Mouse (Mus musculus) kidney, postnatal 36 days (tissue): ENCODE results near the gene Atraid.
A peak's percentile ranks its signal among the peaks of the same experiment; 100 is the strongest.
"Not testable (repeated sequence)": the region's sequence is repeated elsewhere in the genome, so short reads cannot be mapped to it uniquely, and the experiment has no call there.

Experiments used
- DNase-seq, 2 experiments: peaks; one replicate each; pipeline ENCODE4 v3.0.0; 2021 to 2022; ENCODE audit warnings: mixed read lengths in 2 of 2

The Atraid gene

DNA sequence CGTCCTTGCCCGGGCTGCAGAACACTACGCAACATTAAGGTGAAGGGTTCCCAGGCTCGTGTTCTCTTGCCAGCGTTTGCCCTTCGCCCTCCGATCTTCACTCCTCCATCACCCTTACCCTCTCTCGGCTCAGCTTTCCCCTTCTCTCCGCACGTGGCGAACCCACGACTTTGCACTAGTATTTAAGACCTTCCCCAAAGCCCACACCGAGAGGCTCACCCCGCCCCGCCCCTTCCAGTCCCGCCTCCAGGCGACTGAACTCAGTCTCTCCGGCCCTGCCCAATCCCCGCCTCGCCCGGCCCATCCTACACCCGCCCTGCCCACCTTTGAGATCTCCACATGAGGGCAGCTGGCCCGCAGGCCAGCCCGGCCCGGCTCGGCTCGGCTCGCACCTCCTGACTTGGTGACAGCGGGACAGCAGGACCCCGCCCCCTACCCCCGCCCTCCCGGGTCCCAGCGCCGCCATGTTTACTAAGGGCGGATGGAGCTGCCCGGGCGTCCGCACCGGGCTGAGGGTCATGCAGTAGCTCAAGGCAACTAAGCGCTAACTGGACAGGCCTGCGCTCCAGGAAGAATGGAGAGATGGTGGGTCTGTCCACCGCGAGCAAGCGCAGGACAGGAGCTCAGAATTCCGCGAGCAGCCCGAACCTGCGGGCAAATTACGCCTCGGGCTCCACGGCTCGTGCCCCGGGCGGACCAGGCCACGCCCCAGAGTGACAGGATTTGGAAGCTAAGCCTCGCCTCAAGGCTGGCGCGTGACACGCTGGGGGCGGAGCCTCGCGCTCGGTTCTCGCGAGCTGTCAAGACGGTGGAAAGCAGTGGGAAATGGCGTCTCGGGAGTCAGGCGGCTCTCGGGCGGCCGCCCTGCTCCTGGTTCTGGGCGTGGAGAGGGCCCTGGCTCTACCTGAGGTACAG is at the start of gene Atraid:
Gene Atraid, plus strand, starts transcription at position 465 of the 915 bp plus-strand sequence.
- peak; percentile 99 to 100 for DNase-seq

- DNase-seq, result no peak
These were observed 48.8 kb upstream of the Atraid start for GRCm38 (mm10) chr5:30999324-30999723.

DNA sequence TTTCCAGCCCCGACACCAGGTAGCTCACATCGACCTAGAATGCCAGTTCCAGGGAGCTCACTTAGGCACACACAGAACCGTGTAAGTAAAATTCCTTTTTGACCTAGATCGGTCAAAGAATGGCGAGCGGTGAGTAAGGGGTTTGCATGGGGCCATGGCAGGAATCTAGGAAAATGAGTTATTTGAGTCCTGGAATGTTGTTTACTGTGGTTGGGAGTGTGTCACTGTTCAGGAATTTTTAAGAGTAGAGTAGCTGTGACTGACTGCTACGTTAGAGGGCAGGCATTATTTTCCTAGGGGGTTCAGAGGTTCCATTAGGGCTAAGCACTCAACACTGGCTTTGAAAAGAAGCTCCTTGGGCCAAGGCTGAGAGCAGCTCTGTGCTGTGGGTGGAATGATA is 48.0 kb upstream of the Atraid start:
- no peak for DNase-seq

DNA sequence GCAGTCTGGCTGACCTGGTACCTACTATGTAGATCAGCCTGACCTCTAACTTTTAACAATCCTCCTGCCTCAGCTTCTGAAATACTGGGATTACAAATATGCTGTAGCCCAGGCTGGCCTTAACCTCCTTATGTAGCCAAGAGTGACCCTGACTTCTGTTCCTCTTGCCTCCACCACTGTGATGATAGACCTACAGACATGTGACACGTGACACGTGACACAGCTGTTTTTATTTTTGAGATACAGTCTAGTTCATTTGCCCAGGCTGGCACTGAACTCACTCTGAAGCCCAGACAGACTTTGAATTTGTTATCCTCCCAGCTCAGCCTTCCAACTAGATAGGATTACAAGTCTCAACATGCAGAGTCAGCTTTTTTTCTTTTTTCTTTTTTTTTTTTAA is 47.1 kb upstream of the Atraid start:
- DNase-seq, result no peak

- DNase-seq, result no peak
These were observed 46.6 kb upstream of the Atraid start for GRCm38 (mm10) chr5:31001560-31001959.

DNA sequence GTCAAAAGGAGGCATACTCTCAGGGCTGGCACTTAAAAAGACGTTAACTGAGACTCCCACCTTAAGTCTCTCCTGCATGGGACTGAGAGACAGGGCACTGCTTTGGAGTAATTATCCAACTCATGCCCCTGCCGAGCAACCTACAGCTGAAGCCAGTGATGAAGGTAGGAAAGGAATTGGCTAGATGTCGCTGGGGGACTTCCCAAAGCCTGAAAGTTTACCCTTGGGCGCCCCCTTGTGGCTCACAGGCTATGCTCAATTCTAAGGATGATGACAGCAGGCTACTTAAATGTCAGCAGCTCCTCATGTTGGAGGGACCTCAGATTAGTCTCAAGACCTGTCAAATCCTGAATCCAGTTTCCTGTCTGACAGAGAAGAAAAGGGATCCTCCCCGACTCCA is 43.9 kb upstream of the Atraid start:
- peak; percentile 88 to 96 for DNase-seq

- DNase-seq, result no peak
These were observed 35.4 kb upstream of the Atraid start for GRCm38 (mm10) chr5:31012737-31013136.

DNA sequence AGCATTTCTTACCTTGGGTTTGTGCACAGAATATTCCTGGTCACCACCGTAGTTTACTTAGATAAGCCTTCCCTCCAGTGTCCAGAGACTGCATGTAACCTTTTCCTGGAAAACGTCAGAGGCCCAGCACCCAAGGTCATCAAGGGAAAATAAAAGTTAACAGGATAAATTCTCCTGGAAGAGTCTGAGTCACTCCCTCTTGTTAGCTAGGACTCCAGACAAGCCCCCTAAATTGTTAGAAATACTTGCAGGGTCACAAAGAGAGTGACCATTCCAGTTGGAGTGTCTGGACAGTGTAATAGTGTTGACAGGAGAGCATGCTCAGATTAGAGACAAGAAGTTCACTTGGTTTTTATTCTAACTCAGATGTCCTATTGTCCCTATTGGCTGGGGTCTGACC is 32.2 kb upstream of the Atraid start:
- DNase-seq, result no peak

GRCm38 (mm10) chr5:31021790-31022189 is 26.3 kb upstream of the Atraid start:
- DNase-seq, result not testable (repeated sequence)

DNA sequence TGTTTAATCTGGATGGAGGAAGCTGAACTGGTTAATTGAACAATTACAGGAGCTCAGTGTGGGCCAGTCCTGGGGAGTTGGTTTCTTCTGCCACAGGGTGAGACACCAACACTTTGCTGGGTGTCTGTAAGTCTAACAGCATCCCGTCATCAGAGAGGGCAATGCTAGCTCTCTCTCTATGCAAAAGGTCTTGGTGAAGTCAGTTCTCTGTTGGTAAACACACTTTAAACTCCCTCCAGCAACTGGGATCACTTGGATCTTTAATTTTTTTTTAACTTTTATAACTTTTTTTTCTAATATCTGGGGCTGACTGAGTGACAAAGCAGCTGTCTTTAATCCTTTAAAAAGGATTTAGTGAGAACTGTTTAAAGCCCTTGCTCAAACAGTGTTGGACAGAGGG is 25.4 kb upstream of the Atraid start:
- no peak for DNase-seq

DNA sequence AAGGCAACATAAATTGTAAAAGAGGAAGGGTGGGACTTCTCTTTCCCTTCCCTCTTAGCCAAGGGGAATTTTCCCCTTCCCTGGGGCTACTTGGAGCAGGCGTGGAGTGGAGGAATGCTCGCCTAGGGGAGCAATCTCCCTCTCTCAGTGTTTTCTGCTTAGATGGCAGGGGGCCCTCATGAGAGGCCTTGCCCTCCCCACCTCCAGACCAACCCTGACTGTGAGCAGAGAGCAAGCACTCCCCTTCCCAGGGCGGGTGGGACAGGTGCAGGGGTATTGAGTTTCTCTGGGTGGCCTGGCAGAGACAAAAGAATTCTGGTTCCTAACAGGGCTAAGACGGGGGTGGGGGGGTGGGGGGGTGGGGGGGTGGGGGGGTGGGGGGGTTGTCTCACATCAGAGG is 24.9 kb upstream of the Atraid start:
- DNase-seq, result no peak

- DNase-seq, result no peak
These were observed 23.5 kb upstream of the Atraid start for GRCm38 (mm10) chr5:31024641-31025040.

GRCm38 (mm10) chr5:31030926-31031325 is 17.2 kb upstream of the Atraid start:
- DNase-seq, result no peak

GRCm38 (mm10) chr5:31031508-31031907 is 16.6 kb upstream of the Atraid start:
- no peak for DNase-seq

DNA sequence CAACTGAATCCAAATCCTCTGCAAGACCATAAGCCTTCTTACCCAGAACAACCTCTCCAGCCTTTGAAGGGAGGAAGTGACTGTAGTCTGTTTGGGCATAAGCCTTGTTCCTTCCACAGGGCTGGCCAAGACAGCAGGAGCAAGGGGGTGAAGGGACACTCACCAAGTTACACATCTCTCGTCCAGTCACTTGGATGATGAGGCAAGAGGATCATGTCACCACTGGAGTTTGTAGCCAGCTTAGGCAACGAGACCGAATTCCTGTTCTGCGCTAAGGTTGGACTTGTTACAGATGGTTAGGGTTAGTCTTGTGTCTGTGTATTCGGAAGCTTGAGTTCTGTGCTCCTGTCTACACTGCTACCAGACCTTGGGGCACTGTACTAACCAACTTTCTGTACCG is 13.4 kb upstream of the Atraid start:
- no peak for DNase-seq

DNA sequence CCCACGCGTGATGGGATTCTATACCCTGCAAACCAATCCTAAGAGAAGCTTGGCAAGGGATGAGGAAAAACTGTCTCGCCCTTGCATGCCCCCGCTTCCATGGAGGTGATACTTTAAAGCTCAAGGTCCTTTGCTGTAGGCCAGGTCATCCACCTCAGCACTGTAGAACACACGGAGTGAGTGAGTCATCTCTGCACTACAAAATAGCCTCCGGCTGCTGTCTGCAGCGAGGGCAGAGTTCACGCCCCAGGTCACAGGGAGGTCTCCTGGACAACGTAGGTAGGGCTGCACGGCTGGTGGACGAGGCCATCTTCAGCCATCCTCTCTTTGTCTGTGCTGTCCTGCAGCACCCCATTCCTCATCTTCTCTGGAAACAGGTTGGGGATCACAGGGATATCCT is 11.6 kb upstream of the Atraid start:
- peak in 1 of 2 experiments; percentile 11 for DNase-seq

DNA sequence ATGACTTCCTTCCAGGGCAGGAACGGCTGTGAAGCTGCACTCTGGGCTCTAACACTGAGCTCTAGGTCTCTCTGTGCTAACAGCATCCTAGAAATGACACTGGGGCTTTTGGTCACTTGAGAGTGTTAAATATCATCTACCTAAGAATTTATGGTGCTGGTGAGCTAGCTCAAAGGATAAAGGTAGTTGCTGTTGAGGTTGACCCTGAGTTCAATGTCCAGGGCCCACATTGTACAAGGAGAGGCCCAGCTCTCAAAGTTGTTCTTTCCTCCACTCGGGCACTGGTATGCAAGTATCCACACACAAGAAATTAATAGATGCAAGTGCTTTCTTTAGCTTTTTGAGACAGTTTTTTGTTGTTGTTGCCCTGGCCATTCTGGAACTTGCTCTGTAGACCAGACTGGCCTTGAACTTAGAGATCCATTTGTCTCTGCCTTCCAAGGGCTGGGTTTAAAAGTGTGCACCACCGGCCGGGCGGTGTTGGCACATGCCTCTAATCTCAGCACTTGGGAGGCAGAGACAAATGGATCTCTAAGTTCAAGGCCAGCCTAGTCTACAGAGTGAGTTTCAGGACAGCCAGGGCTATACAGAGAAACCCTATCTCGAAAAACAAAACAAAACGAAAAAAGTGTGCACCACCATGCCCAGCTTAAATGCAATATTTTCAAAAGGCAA is 9.8 kb upstream of the Atraid start:
- peak; percentile 30 to 41 for DNase-seq

DNA sequence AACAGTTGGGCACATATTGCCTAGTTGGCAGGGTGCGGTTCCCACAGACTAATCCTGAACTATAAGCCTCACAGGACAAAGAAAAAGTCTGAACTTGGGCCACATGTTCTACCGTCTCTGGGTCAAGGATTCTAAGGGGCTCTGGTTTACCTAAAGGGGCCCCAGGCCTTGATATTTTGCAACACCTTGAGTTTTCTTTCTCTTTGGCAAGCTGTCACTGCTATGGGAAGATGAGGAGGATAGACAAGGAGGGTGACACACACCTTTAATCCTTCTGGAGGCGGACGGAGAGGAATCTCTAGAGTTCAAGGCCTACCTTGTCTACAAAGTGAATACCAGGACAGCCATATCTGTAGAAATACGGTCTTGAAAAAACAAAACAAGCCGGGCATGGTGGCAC is 1.7 kb upstream of the Atraid start:
- no peak for DNase-seq

DNA sequence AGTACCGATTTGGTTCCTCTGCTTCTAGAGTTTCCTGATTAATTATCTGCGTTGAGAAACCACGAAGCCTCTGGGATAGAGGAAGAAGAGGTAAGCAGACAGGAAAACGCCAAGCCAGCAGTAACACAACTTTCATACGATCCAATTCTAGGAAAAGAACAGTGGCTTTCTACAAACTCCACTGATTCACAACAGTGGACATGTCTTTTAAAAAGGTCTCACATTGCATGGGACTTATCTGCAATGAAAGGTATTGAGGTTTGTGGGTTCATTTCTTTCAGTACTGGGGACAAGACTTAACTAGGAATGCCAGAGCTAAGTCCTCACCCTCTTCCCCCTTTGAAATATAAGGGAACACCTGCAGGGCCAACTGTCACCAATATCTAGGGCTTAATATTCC is 1.0 kb upstream of the Atraid start:
- DNase-seq, result no peak

- peak; percentile 57 to 58 for DNase-seq
These were observed 890 bp downstream of the Atraid start, which contains the start of gene Slc5a6 for GRCm38 (mm10) chr5:31048763-31049641. Slc5a6 (minus strand) TSS chr5:31048924.

DNA sequence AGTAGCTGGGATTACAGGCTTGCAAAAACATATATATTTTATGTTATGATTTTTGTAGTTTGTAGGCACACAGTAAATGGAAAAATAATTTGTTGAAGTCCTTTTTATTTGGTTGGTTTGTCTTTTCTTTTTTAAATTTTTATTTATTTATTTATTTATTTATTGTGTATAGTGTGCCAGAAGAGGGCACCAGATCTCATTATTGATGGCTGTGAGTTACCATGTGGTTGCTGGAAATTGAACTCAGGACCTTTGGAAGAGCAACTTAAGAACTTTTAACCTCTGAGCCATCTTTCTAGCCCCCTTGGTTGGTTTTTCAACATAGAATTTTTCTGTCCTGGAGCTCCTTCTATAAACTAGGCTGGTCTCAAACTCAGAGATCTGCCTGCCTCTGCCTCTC is 2.3 kb downstream of the Atraid start:
- no peak for DNase-seq

DNA sequence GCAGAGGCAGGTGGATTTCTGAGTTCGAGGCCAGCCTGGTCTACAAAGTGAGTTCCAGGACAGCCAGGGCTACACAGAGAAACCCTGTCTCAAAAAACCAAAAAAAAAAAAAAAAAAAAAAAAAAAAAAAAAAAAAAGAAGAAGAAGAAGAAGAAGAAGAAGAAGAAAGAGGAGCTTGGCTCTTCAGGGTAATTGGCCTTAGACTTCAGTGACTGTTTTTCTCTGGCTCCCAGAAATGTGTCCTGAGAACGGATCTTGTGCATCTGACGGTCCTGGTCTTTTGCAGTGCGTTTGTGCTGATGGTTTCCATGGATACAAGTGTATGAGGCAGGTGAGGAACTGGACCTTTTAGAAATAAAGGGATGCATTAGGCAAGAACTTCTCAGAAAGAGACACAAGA is 5.6 kb downstream of the Atraid start:
- not testable (repeated sequence) for DNase-seq
